Mouse (Mus musculus) testis, adult 2 months (tissue): ENCODE results near the gene Ipcef1.

Source experiments
- CTCF ChIP-seq: fragments of 200-500 bp; IDR thresholded peaks from 2 replicates; pipeline ENCODE4 v1.5.1; 2012; ENCODE audit warnings: low read depth, mild to moderate bottlenecking, inconsistent platforms, low read length, moderate library complexity; ENCODE audit not compliant: control insufficient read depth, insufficient read depth, insufficient replicate concordance
- POLR2A ChIP-seq: fragments of 200-500 bp; IDR thresholded peaks from 2 replicates; pipeline ENCODE4 v1.6.1; 2012; ENCODE audit warnings: low read depth, mild to moderate bottlenecking, inconsistent platforms, low read length, moderate library complexity; ENCODE audit not compliant: control insufficient read depth

DNA sequence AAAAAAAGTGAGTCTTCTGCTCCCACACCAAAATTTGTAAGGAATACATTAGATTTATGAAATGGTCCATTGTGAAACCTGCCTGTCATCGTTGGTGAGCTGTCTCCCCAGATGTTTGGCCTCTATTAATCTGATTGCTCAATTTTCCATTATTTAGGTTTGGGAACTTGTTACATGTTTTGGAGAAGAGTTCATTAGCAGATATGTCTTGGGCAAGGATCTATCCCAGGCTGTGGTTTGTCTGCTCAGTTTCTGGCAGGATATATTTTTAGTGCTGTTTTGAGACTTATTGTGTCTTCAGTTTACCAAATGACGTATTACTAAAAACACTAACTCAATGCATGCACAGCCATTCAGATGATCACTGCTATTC is 4.4 kb downstream of the Ipcef1 start:
- TF ChIP-seq CTCF (no peak), POLR2A (no peak)
